Mouse (Mus musculus): Measurements from ENCODE around the gene Gapvd1.

GRCm38 (mm10) chr2:34757341-34757740, 2.3 kb upstream of the Gapvd1 start:
- no peak for TF ChIP-seq GATA1 (IDR thresholded peaks at IDR 0.05; ENCODE audit: borderline replicate concordance, low read length)
- no peak for TF ChIP-seq FLI1 (IDR thresholded peaks at IDR 0.05; ENCODE audit: low read length)
